Mouse (Mus musculus): Measurements from ENCODE around the gene Slc16a11. TPM values are rescaled to one million over a fixed set of nuclear protein-coding genes. Genes with fewer than 3 reads are reported as not detected.

The Slc16a11 gene
- polyA plus RNA-seq, 1 experiment from 2014 or later, result 1.1 TPM

DNA sequence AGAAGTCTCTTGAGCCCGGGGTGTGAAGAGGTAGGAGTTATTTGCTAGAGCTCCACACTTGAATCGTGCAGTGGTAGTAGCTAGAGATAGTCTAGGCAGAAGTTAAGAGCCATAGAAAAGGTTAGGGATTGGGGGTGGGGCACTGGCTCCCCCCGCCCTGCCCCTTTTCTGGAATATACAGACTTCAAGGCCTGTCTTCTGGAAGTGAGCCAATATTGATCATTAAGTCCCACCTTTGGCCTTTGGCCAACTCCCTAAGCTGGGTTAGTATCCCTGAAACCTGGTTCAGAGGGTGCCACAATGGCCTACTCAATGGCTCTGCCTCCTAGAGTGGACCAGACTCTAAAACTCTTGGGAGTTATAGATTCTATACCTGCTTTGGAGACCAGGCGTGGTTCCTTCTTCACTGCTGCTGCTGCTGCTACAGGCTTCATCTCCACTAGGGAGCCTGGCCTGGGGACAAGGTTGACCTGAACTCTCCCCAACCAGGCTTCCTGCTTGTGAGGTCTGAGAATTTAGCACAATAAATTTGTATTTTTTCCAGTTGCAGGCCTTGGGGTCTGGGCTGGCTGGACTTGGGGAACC lies 15.2 kb downstream of the Slc16a11 start:
- Histone ChIP-seq H3K9me3 (replicated peaks; ENCODE audit: control insufficient read depth, low read length) (no peaks in the 10 kb centered on the region), H3K4me3 (ENCODE audit: low read depth, low read length) (no peak overlapping the region), H3K27me3 (ENCODE audit: control insufficient read depth, insufficient read depth, low read depth, low read length) (peaks cover 34% of the 10 kb centered on the region), H3K4me1 (ENCODE audit: control insufficient read depth, low read depth, low read length) (peaks cover 58% of the 10 kb centered on the region), H3K4me2 (ENCODE audit: low read depth, low read length) (no peak overlapping the region), H3K9ac (ENCODE audit: low read depth, low read length) (no peak overlapping the region), H3K36me3 (ENCODE audit: control insufficient read depth, insufficient read depth) (no peaks in the 10 kb centered on the region), H3K27ac (ENCODE audit: low read length) (no peak overlapping the region)
- WGBS (ENCODE audit: insufficient replicate concordance), result 61% methylated on average over 4 of the region's 4 CpGs
- ATAC-seq (ENCODE audit: low read depth), result no peak

DNA sequence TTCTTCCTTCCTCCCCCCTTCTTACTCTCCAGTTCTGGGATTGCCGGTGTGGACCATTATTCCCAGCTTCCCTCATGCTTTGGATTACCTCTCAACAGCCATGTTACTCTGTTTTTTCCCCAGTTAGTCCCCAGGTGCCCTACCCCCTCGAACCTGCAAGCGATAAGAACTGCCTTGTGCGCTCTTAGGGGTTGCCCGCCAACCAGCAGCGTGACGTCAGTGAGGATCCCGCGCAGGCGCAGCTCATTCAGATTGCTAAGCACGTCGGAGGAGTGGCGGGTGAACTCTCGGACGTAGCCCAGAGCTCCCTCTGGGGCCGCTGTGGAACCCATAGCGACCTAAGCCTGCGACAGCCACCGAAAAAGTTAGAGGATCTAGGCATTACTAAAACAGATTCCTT lies 16.3 kb downstream of the Slc16a11 start:
- H3K9me3 ChIP-seq (replicated peaks; ENCODE audit: control insufficient read depth, low read length), result no peaks in the 10 kb centered on the region
- WGBS (ENCODE audit: insufficient replicate concordance), result 2% methylated on average over 19 of the region's 19 CpGs
- H3K4me1 ChIP-seq (ENCODE audit: control insufficient read depth, low read depth, low read length), result peaks cover 51% of the 10 kb centered on the region
- H3K9ac ChIP-seq (ENCODE audit: low read depth, low read length), result peak overlapping the region; percentile 46
- H3K4me2 ChIP-seq (ENCODE audit: low read depth, low read length), result peak overlapping the region; percentile 69
- no peak overlapping the region for H3K27ac ChIP-seq (ENCODE audit: low read length)
- ATAC-seq (ENCODE audit: low read depth), result peak; percentile 80
- peak overlapping the region; percentile 50 for H3K4me3 ChIP-seq (ENCODE audit: low read depth, low read length)
- H3K27me3 ChIP-seq (ENCODE audit: control insufficient read depth, insufficient read depth, low read depth, low read length), result peaks cover 34% of the 10 kb centered on the region
- no peaks in the 10 kb centered on the region for H3K36me3 ChIP-seq (ENCODE audit: control insufficient read depth, insufficient read depth)

DNA sequence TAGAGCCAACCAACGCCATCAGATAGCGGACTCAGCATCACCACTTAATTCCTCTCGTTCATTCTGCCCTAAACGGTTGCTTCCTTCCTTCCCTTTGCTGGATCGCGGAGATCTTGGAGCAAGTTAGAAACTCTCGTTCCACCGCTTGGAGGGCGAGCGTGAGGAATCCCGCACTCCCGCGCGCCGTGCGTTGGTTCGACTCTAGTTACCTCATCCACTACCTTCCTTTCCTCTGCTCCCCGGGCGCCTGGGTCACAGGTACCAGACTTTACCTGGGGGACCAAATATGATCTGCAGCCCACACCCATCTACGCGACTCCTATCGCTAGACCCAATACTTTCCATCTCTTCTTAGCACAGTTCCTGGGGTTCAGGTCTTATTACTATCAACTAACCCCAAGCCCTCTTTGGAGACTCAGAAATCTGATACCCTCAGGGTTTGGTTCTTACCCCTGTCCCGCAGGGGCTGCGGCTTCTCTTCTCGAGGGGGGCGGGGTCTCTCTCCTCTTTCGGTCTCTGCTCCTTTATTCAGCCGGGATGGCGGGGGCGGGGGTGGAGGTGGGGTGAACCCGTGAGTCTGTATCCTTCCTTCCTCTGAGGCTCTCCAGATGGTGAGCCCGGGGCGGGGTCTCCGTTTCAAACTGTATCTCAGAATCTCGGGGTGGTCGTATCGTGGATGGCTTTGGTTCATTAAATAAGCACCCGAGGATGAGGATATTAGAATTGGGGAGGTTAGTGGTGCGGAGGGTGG lies 16.9 kb downstream of the Slc16a11 start, which contains the start of gene Bcl6b:
Bcl6b (minus strand) TSS at position 539 of the 751 bp plus-strand sequence.
- no peaks in the 10 kb centered on the region for H3K36me3 ChIP-seq (ENCODE audit: control insufficient read depth, insufficient read depth)
- peaks cover 34% of the 10 kb centered on the region for H3K27me3 ChIP-seq (ENCODE audit: control insufficient read depth, insufficient read depth, low read depth, low read length)
- H3K4me3 ChIP-seq (ENCODE audit: low read depth, low read length), result peak within 1 kb of the TSS; percentile 50
- H3K4me2 ChIP-seq (ENCODE audit: low read depth, low read length), result peak within 1 kb of the TSS; percentile 69
- WGBS (ENCODE audit: insufficient replicate concordance), result 2% methylated on average over 39 of the region's 39 CpGs
- no peak; the same call in 1 of the 2 replicates for ATAC-seq (ENCODE audit: low read depth)
- H3K27ac ChIP-seq (ENCODE audit: low read length), result 0 out of 2 replicates have a peak within 1 kb of the TSS, but pooled peaks have one; percentile 25
- H3K9ac ChIP-seq (ENCODE audit: low read depth, low read length), result peak within 1 kb of the TSS; percentile 46
- H3K9me3 ChIP-seq (replicated peaks; ENCODE audit: control insufficient read depth, low read length), result no peaks in the 10 kb centered on the region
- H3K4me1 ChIP-seq (ENCODE audit: control insufficient read depth, low read depth, low read length), result peaks cover 48% of the 10 kb centered on the region

DNA sequence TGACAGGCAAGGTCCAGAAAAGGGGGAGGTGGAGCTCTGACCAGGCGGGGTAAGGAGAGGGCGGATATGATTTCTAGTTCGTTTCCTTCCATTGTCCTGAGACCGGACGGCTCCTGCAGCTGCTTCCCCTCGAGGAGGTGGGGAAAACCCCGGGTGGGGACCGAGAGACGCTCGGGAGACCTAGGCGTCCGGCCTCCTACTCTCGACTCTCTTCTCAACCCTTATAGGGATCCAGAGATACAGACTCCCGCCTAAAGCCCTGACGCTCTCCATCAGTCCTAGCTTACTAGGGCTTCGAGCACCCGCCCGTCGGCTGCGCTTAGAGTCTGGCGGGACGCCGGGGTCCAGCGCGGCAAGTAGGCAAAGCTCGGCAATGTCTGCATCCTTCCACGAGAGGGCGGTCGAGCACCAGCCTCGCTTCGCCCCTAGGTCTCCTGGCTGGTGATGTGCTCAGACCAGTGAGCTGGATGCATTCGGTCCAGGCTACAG lies 17.7 kb downstream of the Slc16a11 start:
- Histone ChIP-seq H3K4me2 (ENCODE audit: low read depth, low read length) (peak overlapping the region; percentile 69), H3K36me3 (ENCODE audit: control insufficient read depth, insufficient read depth) (no peaks in the 10 kb centered on the region), H3K27ac (ENCODE audit: low read length) (no peak overlapping the region), H3K4me1 (ENCODE audit: control insufficient read depth, low read depth, low read length) (peaks cover 54% of the 10 kb centered on the region), H3K9me3 (replicated peaks; ENCODE audit: control insufficient read depth, low read length) (no peaks in the 10 kb centered on the region), H3K9ac (ENCODE audit: low read depth, low read length) (peak overlapping the region; percentile 35; the same call in 1 of the 2 replicates), H3K4me3 (ENCODE audit: low read depth, low read length) (peak overlapping the region; percentile 42), H3K27me3 (ENCODE audit: control insufficient read depth, insufficient read depth, low read depth, low read length) (peaks cover 34% of the 10 kb centered on the region)
- WGBS (ENCODE audit: insufficient replicate concordance), result under 1% methylated on average over 32 of the region's 32 CpGs
- peak; percentile 59 for ATAC-seq (ENCODE audit: low read depth)

DNA sequence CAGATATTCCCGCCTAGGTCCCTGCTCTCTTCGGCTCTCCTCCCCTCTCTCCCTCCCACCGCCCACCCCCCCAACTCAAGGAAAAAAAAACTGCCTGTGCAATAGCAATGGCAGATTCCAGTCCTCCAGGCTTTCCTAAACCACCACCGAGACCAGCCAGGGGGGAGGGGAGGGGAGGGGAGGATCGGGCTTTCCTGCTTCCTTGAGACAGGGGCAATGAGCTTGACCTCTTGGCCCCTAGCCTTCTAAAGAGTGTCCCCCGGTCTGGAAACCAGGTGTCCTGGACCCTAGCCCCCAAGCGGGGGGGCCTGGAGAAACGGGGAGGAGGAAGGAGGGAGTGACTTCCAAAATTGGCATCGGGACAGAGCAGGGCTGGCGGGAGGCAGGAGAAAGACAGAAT lies 20.0 kb downstream of the Slc16a11 start:
- H3K4me1 ChIP-seq (ENCODE audit: control insufficient read depth, low read depth, low read length), result peaks cover 55% of the 10 kb centered on the region
- no peaks in the 10 kb centered on the region for H3K36me3 ChIP-seq (ENCODE audit: control insufficient read depth, insufficient read depth)
- H3K4me3 ChIP-seq (ENCODE audit: low read depth, low read length), result 0 out of 2 replicates have a peak overlapping the region, but pooled peaks have one; percentile 7
- ATAC-seq (ENCODE audit: low read depth), result no peak
- H3K9me3 ChIP-seq (replicated peaks; ENCODE audit: control insufficient read depth, low read length), result no peaks in the 10 kb centered on the region
- no peak overlapping the region for H3K9ac ChIP-seq (ENCODE audit: low read depth, low read length)
- no peak overlapping the region for H3K27ac ChIP-seq (ENCODE audit: low read length)
- H3K27me3 ChIP-seq (ENCODE audit: control insufficient read depth, insufficient read depth, low read depth, low read length), result peaks cover 21% of the 10 kb centered on the region
- WGBS (ENCODE audit: insufficient replicate concordance), result 26% methylated on average over 9 of the region's 10 CpGs
- peak overlapping the region; percentile 28; the same call in 1 of the 2 replicates for H3K4me2 ChIP-seq (ENCODE audit: low read depth, low read length)

DNA sequence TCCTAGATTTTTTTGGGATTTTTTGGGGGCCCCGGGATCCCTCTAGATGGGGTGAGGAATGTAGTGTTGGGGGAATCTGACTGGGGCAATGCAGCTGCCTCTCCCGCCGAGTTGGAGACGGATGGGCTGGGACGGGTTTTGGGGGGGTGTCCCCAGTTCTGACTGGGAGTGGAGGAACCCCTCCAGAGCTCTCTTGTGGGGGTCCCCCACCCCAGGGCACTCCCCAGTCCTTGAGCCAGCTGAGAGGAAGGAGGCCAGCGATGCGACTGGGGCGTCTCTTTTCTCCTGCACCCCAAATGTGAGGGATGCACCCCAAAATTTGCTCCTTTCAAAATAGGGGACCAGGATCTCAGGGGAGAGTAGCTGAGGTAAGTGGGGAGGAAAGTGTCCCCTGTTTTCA lies 20.5 kb downstream of the Slc16a11 start:
- Histone ChIP-seq H3K4me2 (ENCODE audit: low read depth, low read length) (no peak overlapping the region), H3K4me3 (ENCODE audit: low read depth, low read length) (no peak overlapping the region), H3K36me3 (ENCODE audit: control insufficient read depth, insufficient read depth) (no peaks in the 10 kb centered on the region), H3K9me3 (replicated peaks; ENCODE audit: control insufficient read depth, low read length) (no peaks in the 10 kb centered on the region), H3K27ac (ENCODE audit: low read length) (no peak overlapping the region), H3K9ac (ENCODE audit: low read depth, low read length) (no peak overlapping the region), H3K4me1 (ENCODE audit: control insufficient read depth, low read depth, low read length) (peaks cover 50% of the 10 kb centered on the region), H3K27me3 (ENCODE audit: control insufficient read depth, insufficient read depth, low read depth, low read length) (peaks cover 21% of the 10 kb centered on the region)
- no peak for ATAC-seq (ENCODE audit: low read depth)
- WGBS (ENCODE audit: insufficient replicate concordance), result 61% methylated on average over 8 of the region's 8 CpGs

DNA sequence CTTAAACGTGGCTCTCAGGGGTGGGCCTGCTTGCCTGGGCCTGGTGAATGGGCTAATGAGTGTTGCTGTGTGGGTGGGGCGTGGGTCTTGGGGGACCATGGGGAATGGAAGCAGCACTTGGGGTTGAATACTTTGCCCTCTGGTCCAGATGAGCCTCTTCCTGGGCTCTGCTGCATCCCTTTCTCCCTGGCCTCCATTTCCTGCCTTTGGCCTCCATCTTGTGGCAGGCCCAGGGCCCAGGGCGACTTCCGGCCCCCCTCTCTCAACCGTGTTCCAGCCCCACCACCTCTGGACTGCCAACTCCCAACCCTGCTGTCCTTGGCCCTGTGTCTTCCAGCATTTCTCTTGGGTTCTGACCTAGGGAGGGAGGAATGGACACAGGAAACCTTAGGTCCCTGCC lies 21.5 kb downstream of the Slc16a11 start:
- Histone ChIP-seq H3K9me3 (replicated peaks; ENCODE audit: control insufficient read depth, low read length) (no peaks in the 10 kb centered on the region), H3K4me2 (ENCODE audit: low read depth, low read length) (no peak overlapping the region), H3K4me1 (ENCODE audit: control insufficient read depth, low read depth, low read length) (peaks cover 46% of the 10 kb centered on the region), H3K27ac (ENCODE audit: low read length) (no peak overlapping the region), H3K9ac (ENCODE audit: low read depth, low read length) (no peak overlapping the region), H3K4me3 (ENCODE audit: low read depth, low read length) (no peak overlapping the region), H3K27me3 (ENCODE audit: control insufficient read depth, insufficient read depth, low read depth, low read length) (peaks cover 14% of the 10 kb centered on the region), H3K36me3 (ENCODE audit: control insufficient read depth, insufficient read depth) (no peaks in the 10 kb centered on the region)
- no peak for ATAC-seq (ENCODE audit: low read depth)
- WGBS (ENCODE audit: insufficient replicate concordance), result 60% methylated on average over 5 of the region's 5 CpGs

DNA sequence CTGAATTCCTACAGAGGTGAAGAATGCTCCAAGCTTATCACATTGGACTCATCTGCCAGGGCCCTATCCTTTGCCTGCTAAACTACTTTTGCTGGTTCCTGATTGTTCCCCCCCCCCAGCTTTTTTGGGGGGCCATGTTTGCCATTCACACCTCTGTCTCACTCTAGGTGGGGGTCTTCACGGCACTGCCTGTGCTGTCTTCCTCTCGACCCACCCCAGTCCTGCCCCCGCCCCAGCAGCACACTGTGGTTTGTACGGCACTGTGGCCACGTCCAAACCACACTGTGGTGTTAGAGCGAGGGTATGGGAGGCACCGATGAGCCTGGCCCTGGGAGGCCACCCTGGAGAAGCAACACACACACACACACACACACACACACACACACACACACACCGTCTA lies 21.9 kb downstream of the Slc16a11 start:
- 24% methylated on average over 8 of the region's 8 CpGs for WGBS (ENCODE audit: insufficient replicate concordance)
- no peak overlapping the region for H3K27ac ChIP-seq (ENCODE audit: low read length)
- no peak overlapping the region for H3K4me2 ChIP-seq (ENCODE audit: low read depth, low read length)
- H3K4me3 ChIP-seq (ENCODE audit: low read depth, low read length), result no peak overlapping the region
- ATAC-seq (ENCODE audit: low read depth), result no peak
- H3K4me1 ChIP-seq (ENCODE audit: control insufficient read depth, low read depth, low read length), result peaks cover 41% of the 10 kb centered on the region
- H3K9me3 ChIP-seq (replicated peaks; ENCODE audit: control insufficient read depth, low read length), result no peaks in the 10 kb centered on the region
- H3K27me3 ChIP-seq (ENCODE audit: control insufficient read depth, insufficient read depth, low read depth, low read length), result peaks cover 9% of the 10 kb centered on the region
- no peaks in the 10 kb centered on the region for H3K36me3 ChIP-seq (ENCODE audit: control insufficient read depth, insufficient read depth)
- H3K9ac ChIP-seq (ENCODE audit: low read depth, low read length), result no peak overlapping the region

Data from liver, embryonic 16.5 days (tissue).